Mouse (Mus musculus): ENCODE measurements at regions not wholly inside any gene's neighbourhood (a gene's known extent, or its start where the extent isn't known, plus 50 kb on each side); places are given as distances from the start of the nearest gene placed in this dataset.

- no peak for DNase-seq (ENCODE audit: low spot score in 2 of 2)
Measured at GRCm38 (mm10) chrX:16421159-16421558, 101.5 kb upstream of the Cypt1 start.

GRCm38 (mm10) chrX:16421663-16422062 is 101.0 kb upstream of the Cypt1 start:
- no peak for DNase-seq (ENCODE audit: low spot score in 2 of 2)

- DNase-seq (ENCODE audit: low spot score in 2 of 2), result no peak
Measured at GRCm38 (mm10) chrX:16438088-16438487, 84.6 kb upstream of the Cypt1 start.

- DNase-seq (ENCODE audit: low spot score in 2 of 2), result peak; percentile 11 to 30
Measured at GRCm38 (mm10) chrX:16450496-16451078, 72.1 kb upstream of the Cypt1 start.
